Mouse (Mus musculus) thymus, adult 2 months (tissue): ENCODE results near the gene Efna2. TPM values are rescaled to one million over a fixed set of nuclear protein-coding genes. Genes with fewer than 3 reads are reported as not detected.

ENCODE experiments used
- DNase-seq: peaks from one replicate; pipeline ENCODE4 v3.0.0; 2021
- H3K27ac ChIP-seq: fragments of 200-500 bp; 2 replicates; pipeline ENCODE4 v1.5.1; 2012; ENCODE audit warnings: low read length, control low read depth; ENCODE audit not compliant: control insufficient read depth, insufficient read depth
- H3K27me3 ChIP-seq: fragments of 200-500 bp; 2 replicates; pipeline ENCODE4 v1.6.1; 2012; ENCODE audit warnings: mild to moderate bottlenecking, low read length, moderate library complexity, mixed read lengths; ENCODE audit not compliant: control insufficient read depth, insufficient read depth
- H3K36me3 ChIP-seq: fragments of 200-500 bp; 2 replicates; pipeline ENCODE4 v1.6.1; 2012; ENCODE audit warnings: mild to moderate bottlenecking, low read length, moderate library complexity; ENCODE audit not compliant: control insufficient read depth, insufficient read depth
- H3K4me1 ChIP-seq: fragments of 200-500 bp; replicated peaks from 2 replicates; pipeline ENCODE4 v1.6.1; 2012; ENCODE audit warnings: low read length; ENCODE audit not compliant: control insufficient read depth, insufficient read depth
- H3K4me3 ChIP-seq: fragments of 200-500 bp; 2 replicates; pipeline ENCODE4 v1.5.1; 2012; ENCODE audit warnings: mild to moderate bottlenecking, low read length, control low read depth, moderate library complexity; ENCODE audit not compliant: control insufficient read depth, insufficient read depth
- CTCF ChIP-seq: fragments of 200-500 bp; IDR thresholded peaks from 2 replicates; pipeline ENCODE4 v1.5.1; 2012; ENCODE audit warnings: mild to moderate bottlenecking, control low read depth, low read length, moderate library complexity, borderline replicate concordance; ENCODE audit not compliant: control insufficient read depth, poor library complexity, insufficient read depth; ENCODE audit errors: extremely low read depth
- POLR2A ChIP-seq: fragments of 200-500 bp; IDR thresholded peaks from 2 replicates; pipeline ENCODE4 v1.6.1; 2012; ENCODE audit warnings: mild to moderate bottlenecking, low read length, control low read depth, moderate library complexity; ENCODE audit not compliant: control insufficient read depth, poor library complexity, insufficient read depth; ENCODE audit errors: extremely low read depth
- WGBS: fragments of 180-500 bp; shearing (Covaris S2); methylation state at CpG from one replicate; pipeline ENCODE4 v1.1.7; 2018; 5-methylcytosine and 5-hydroxymethylcytosine counted together
- polyA plus RNA-seq: library from polyadenylated mRNA; depleted of rRNA; stranded (reverse); fragments of >200 nt; gene quantifications from 2 replicates; pipeline ENCODE4 v1.2.3, GENCODE M21; 2012

The Efna2 gene
- polyA plus RNA-seq, 1 experiment: 3.6 TPM

DNA sequence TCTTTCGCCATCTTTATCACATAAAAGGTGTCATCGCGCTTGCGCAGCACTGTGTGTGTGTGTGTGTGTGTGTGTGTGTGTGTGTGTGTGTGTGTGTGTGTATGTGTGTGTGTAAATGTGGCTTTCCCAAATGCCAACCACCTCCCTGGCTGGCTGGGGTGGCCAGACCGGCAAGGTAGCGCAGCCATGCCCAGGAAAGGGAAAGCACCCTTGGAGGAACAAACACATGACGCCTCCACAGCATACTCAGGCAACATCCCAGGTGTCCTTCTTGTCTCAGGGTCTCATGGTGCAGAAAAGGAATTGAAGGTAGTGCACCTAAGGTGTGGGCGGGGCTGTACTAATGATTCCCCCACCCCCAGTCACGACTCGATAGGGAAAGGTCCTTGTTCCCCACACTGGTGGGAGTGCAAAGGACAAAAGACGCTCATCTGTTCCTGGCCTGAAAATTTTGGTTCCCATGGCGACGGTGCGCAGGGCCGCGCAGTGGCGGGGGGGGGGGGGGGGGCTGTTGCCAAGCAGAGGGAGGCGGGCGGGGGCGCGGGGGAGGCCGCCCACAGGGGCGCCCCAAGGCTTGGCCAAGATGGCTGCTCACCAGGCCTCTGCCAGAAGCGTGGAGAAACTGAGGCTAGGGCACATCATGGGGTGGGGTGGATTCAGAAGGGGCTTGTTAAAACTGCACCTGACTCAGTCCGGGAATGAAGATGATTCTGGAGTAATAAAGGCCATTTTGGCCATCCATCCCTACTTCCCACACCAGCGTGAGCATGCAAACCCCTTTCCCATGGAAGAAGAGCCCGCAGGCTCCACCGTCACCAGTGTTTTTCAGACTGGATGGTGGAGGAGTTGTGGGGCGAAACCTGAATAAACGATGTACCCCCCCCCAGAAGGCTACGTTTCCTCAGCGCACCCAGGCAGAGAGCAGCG, 41.4 kb upstream of the Efna2 start:
- Histone ChIP-seq H3K27ac (no peak overlapping the region), H3K4me3 (peak overlapping the region; percentile 49), H3K4me1 (peaks cover 45% of the 10 kb centered on the region), H3K36me3 (no peaks in the 10 kb centered on the region), H3K27me3 (no peaks in the 10 kb centered on the region; the same call in 1 of the 2 replicates)
- TF ChIP-seq POLR2A (no peak), CTCF (no peak)
- DNase-seq: no peak
- 16% methylated on average over 33 of the region's 33 CpGs for WGBS

DNA sequence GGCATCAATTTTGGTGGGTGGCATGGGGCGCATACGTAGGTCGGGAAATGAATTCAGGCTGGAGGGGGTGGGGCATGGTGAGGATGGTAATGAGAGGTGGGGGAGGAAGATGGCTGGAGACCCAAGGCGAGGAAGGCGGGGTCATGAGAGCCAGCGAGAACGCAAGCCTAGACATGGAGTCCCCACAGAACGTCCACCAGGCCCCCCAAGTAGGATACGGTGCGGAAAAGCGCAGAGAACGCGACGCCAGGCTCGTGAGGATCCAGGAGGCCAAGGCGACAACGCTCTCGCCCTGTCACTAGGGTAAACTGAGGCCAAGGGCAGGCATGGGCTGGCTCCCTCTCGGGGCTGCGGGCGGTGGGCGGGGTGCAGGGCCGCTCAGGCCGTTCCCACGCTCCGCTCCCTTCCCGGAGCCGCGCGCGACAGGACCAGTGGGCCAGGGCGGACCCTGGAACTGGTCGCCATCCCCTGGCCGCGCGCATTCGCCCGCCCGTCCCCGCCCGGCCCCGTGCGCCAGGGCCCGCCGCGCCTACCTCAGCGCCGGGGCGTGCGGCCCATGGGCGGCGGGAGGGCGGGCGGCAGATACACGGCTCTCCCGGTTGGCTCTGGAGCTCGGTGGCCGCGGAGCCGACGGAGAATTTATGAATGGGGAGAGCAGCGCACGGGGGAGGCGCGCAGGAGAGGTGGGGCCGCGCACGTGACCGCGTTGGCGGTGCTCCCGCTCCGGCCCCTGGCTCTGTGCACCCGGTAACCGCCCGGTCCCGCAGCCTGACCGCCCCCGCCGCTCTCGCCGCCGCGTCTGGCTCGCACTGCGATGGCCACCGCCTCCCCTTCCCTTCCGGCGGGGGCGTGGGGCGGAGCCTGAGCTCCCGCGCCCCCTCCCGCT, 40.5 kb upstream of the Efna2 start, which contains the start of gene Atp5d:
Atp5d (plus strand) TSS at position 80 of the 886 bp plus-strand sequence.
- 1% methylated on average over 94 of the region's 94 CpGs for WGBS
- Histone ChIP-seq H3K36me3 (no peaks in the 10 kb centered on the region), H3K27ac (no peak within 1 kb of the TSS), H3K4me3 (peak within 1 kb of the TSS; percentile 49), H3K4me1 (peaks cover 40% of the 10 kb centered on the region), H3K27me3 (no peaks in the 10 kb centered on the region; the same call in 1 of the 2 replicates)
- TF ChIP-seq CTCF (no peak), POLR2A (peak; percentile 58)
- DNase-seq: peak; percentile 51

DNA sequence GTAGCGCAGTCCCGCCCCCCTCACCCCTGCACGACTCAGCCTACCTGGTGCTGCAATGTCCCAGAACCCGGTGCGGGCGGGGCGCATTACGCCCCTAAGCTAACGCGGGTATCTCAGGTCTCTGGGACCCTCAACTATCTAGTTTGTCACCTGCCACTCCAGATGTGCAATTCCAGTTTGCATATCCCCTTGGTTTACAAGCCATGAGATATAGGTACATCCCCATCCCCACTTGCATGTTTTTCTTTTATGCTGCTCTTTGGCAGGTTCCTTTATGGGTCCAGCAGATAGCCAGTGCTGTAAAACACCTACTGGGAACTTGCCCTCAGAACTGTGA, 39.9 kb upstream of the Efna2 start:
- peaks cover 40% of the 10 kb centered on the region for H3K4me1 ChIP-seq
- no peaks in the 10 kb centered on the region for H3K36me3 ChIP-seq
- no peak overlapping the region for H3K27ac ChIP-seq
- DNase-seq: no peak
- TF ChIP-seq POLR2A: no peak
- TF ChIP-seq CTCF: no peak
- H3K27me3 ChIP-seq: no peaks in the 10 kb centered on the region; the same call in 1 of the 2 replicates
- whole genome bisulfite sequencing: 2% methylated on average over 10 of the region's 10 CpGs
- peak overlapping the region; percentile 44 for H3K4me3 ChIP-seq

DNA sequence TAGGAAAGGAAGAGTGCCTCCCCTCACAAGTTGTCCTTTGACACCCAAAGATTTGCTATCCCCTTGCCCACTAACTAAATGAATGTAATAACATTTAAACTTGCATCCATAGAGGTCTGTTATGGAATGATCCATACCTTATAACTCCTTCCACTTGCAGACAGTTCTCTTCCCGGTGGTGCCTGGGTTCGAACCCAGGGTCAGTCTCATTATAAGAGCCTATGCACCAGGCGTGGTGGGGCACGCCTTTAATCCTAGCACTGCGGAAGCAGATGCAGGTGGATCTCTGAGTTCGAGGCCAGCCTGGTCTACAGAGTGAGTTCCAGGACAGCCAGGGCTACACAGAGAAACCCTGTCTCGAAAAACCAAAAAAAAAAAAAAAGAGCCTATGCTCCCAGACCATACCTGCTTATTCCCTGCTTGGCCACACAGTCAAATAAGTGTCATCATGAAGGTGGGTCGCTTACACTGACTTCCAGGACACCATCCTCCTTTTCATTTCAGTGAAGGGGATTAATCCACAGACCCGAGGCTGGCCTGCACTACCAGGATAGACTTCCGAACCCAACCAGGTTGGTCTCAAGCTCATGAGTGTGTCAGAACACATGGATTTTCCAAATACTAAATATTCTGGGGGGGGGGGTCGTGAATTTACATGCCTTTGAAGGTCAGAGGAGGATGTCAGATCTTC, 39.2 kb upstream of the Efna2 start:
- H3K36me3 ChIP-seq: no peaks in the 10 kb centered on the region
- no peak for DNase-seq
- no peaks in the 10 kb centered on the region; the same call in 1 of the 2 replicates for H3K27me3 ChIP-seq
- TF ChIP-seq POLR2A (no peak), CTCF (no peak)
- no peak overlapping the region for H3K4me3 ChIP-seq
- WGBS: 85% methylated on average over 11 of the region's 11 CpGs
- H3K27ac ChIP-seq: no peak overlapping the region
- peaks cover 40% of the 10 kb centered on the region for H3K4me1 ChIP-seq

DNA sequence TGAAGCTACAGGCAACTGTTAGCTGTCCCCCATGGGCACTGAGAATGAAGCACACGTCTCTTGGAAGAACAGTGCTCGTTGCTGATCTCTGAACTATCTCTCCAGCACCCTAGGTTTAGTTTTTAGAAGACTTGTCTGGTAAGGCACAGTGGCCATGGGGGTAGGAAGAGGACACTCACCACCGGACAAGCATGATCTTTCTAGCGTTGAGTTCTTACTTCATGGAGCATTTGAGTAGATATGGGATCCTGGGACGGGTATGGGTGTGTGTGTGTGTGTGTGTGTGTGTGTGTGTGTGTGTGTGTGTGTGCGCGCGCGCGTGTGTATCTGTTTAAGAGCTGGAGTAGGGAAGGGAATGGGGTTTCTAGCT, 38.6 kb upstream of the Efna2 start, which contains the start of gene Cbarp:
Cbarp (minus strand) TSS at position 170 of the 370 bp plus-strand sequence.
- 86% methylated on average over 10 of the region's 10 CpGs for WGBS
- H3K4me1 ChIP-seq: peaks cover 40% of the 10 kb centered on the region
- H3K36me3 ChIP-seq: no peaks in the 10 kb centered on the region
- TF ChIP-seq CTCF: no peak
- TF ChIP-seq POLR2A: no peak
- peak within 1 kb of the TSS; percentile 36 for H3K4me3 ChIP-seq
- DNase-seq: no peak
- H3K27me3 ChIP-seq: no peaks in the 10 kb centered on the region; the same call in 1 of the 2 replicates
- peak within 1 kb of the TSS; percentile 83 for H3K27ac ChIP-seq
